Mouse (Mus musculus) kidney, adult 2 months (tissue): Measurements from ENCODE around the gene Arhgef10l.

Experiments used
- CTCF ChIP-seq: fragments of 200-500 bp; conservative IDR thresholded peaks from 2 replicates; pipeline ENCODE4 v1.5.1; 2011; ENCODE audit warnings: low read depth, mild to moderate bottlenecking, control low read depth, low read length, moderate library complexity, mixed read lengths; ENCODE audit not compliant: insufficient read depth, insufficient read length
- POLR2A ChIP-seq: fragments of 200-500 bp; IDR thresholded peaks from one replicate; pipeline ENCODE4 v1.6.1; 2011; ENCODE audit warnings: low read depth, low read length, control low read depth

DNA sequence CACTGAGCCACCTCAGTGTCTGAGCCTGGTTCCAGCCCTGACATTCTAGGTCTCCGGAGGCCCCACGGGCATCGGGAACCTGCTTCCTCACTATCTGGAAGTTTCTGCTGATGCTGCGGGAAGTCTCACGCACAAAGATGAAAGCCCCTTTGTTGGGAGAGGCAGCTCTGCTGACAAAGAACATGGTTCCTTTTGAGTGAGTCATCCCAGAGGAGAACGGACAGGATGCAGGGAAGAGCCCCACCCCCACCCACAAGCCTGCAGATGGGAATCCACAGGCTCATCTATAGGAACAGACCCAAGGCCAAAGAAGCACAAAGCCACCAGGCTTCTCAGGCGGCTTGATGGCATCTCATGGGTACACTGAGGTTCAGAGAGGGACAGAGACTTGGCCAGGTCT is 165.0 kb downstream of the Arhgef10l start:
- TF ChIP-seq CTCF (no peak), POLR2A (no peak)
